Mouse (Mus musculus) forebrain, postnatal 0 days (tissue): ENCODE measurements at regions not wholly inside any gene's neighbourhood (a gene's known extent, or its start where the extent isn't known, plus 50 kb on each side); places are given as distances from the start of the nearest gene placed in this dataset.

Experiments used
- ATAC-seq: fragments of 200-750 bp; cut with Nextera tagmentation; 2 replicates; pipeline ENCODE4 v1.8.0; 2017; ENCODE audit warnings: mild to moderate bottlenecking, moderate library complexity
- DNase-seq: peaks from one replicate; pipeline ENCODE4 v3.0.0-alpha.2; 2015
- H3K27ac ChIP-seq: fragments of 300-500 bp; sonication (generic); 2 replicates; pipeline ENCODE4 v1.5.1; 2014; ENCODE audit warnings: low read depth, mild to moderate bottlenecking, antibody characterized with exemption, low read length, moderate library complexity, mixed read lengths
- H3K27me3 ChIP-seq: fragments of 300-500 bp; sonication (generic); 2 replicates; pipeline ENCODE4 v1.6.1; 2014; ENCODE audit warnings: mild to moderate bottlenecking, low read length, mixed read lengths; ENCODE audit not compliant: insufficient read depth
- H3K36me3 ChIP-seq: fragments of 300-500 bp; sonication (generic); 2 replicates; pipeline ENCODE4 v1.6.1; 2014; ENCODE audit warnings: mild to moderate bottlenecking, moderate library complexity; ENCODE audit not compliant: insufficient read depth
- H3K4me1 ChIP-seq: fragments of 300-500 bp; sonication (generic); 2 replicates; pipeline ENCODE4 v1.6.1; 2014; ENCODE audit warnings: antibody characterized with exemption; ENCODE audit not compliant: insufficient read depth
- H3K4me2 ChIP-seq: fragments of 300-500 bp; sonication (generic); 2 replicates; pipeline ENCODE4 v1.6.1; 2014; ENCODE audit warnings: low read depth, mild to moderate bottlenecking, moderate library complexity
- H3K4me3 ChIP-seq: fragments of 300-500 bp; sonication (generic); 2 replicates; pipeline ENCODE4 v1.5.1; 2014; ENCODE audit warnings: low read depth, low read length, mixed read lengths
- H3K9ac ChIP-seq: fragments of 300-500 bp; sonication (generic); 2 replicates; pipeline ENCODE4 v1.6.1; 2014; ENCODE audit warnings: mild to moderate bottlenecking
- H3K9me3 ChIP-seq: fragments of 300-500 bp; sonication (generic); 2 replicates; pipeline ENCODE4 v1.6.1; 2016; ENCODE audit warnings: low read length
- CTCF ChIP-seq: sonication (generic); IDR thresholded peaks from 2 replicates; pipeline ENCODE4 v1.5.1; 2016; ENCODE audit warnings: antibody characterized with exemption, control low read depth, low read depth
- WGBS: fragments of 180-500 bp; shearing (Covaris S2); extraction: QIAGEN DNeasy Blood & Tissue Kit; methylation state at CpG from one replicate; pipeline ENCODE4 v1.1.7; 2014; 5-methylcytosine and 5-hydroxymethylcytosine counted together

DNA sequence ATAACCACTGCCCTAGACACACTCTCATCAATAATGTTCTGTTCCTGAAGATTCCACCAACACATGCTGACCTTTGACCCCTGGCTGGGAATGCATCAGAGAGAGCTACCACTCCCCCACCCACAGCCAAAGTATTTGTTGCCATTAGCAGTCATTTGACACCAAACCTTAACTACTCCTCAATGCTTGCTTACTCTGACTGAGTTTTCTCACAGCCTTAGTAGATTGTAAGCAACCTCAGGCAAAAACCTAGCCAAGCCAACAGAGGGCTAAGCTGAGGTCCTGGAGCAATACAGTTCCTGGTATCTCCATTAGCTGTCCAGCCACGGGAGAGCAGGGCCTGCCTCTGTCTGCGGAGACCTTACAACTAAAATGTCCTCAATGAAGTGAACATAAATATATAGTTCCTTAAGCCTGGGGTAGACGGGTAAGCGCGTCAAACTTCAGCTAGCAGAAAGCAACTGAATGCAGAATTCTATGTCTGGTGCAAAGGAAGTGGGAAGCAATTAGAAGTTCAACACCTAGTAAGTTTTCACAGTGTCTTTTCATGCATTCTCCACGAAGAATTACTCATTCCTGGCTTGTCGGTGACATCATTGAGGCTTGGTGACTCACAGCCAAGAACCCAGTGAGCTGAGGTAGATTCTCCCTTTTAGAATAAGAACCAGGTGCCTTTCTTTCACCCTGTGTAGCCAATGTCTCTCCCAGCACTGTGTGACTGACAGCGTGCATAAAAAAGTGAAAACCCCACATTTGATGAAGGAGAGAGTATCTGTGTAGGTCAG, 113.6 kb upstream of the Nebl start:
- no peak for TF ChIP-seq CTCF
- DNase-seq (no peak), ATAC-seq (no peak)
- Histone ChIP-seq H3K9me3 (no peaks in the 10 kb centered on the region), H3K4me2 (no peak overlapping the region), H3K27me3 (no peaks in the 10 kb centered on the region), H3K36me3 (no peaks in the 10 kb centered on the region), H3K9ac (no peak overlapping the region), H3K4me3 (no peak overlapping the region), H3K4me1 (no peaks in the 10 kb centered on the region), H3K27ac (no peak overlapping the region)
- 64% methylated on average over 8 of the region's 8 CpGs for WGBS

DNA sequence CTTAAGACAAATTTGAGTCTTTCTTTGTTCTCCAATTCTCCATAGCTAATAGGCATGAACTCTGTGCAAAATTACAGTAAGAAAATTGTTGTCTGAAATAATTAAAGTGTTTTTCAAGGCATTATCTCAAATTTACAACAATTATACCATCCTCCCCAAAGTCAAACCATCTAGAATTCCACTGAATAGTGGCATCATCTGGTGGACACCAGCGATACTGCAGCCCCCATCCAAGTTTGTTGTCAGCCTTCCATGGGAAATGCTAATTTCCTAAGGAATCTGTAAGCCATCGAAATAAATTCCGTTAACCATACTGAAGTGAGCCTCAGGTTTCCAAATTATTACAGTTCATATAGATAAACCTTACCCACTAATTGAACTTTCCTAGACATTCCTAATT, 110.7 kb upstream of the Nebl start:
- peaks cover 16% of the 10 kb centered on the region for H3K4me1 ChIP-seq
- peak; percentile 94 for TF ChIP-seq CTCF
- ATAC-seq (peak; percentile 32; the same call in 1 of the 2 replicates), DNase-seq (peak; percentile 77)
- H3K36me3 ChIP-seq = no peaks in the 10 kb centered on the region
- no peaks in the 10 kb centered on the region for H3K9me3 ChIP-seq
- no peak overlapping the region for H3K4me2 ChIP-seq
- 36% methylated on average over 3 of the region's 3 CpGs for WGBS
- H3K27me3 ChIP-seq = no peaks in the 10 kb centered on the region
- H3K27ac ChIP-seq = no peak overlapping the region
- no peak overlapping the region for H3K4me3 ChIP-seq
- H3K9ac ChIP-seq = no peak overlapping the region

DNA sequence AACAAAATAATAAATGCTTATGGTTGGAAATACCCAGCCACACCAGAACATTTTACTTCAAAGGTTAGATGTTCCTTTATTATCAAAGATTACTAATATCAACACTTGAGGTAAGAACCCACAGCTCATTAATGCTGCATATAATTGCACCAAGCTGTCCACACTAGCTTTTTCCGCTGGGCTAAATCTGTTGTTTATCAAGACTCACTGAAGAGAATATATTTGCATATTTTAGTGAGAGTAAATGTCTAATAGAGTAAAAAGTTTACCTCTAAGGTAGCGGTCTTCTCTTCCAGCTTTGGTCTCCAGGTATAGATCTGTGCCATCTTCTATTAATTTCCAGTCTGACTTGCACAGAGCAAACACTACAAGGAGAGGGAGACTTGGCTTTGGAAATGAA, 110.3 kb upstream of the Nebl start:
- Histone ChIP-seq H3K27ac (no peak overlapping the region), H3K4me2 (no peak overlapping the region), H3K4me3 (no peak overlapping the region), H3K36me3 (no peaks in the 10 kb centered on the region), H3K4me1 (peaks cover 16% of the 10 kb centered on the region), H3K9me3 (no peaks in the 10 kb centered on the region), H3K9ac (no peak overlapping the region), H3K27me3 (no peaks in the 10 kb centered on the region)
- no peak for TF ChIP-seq CTCF
- WGBS = 23% methylated on average over 2 of the region's 2 CpGs
- ATAC-seq (no peak), DNase-seq (no peak)

DNA sequence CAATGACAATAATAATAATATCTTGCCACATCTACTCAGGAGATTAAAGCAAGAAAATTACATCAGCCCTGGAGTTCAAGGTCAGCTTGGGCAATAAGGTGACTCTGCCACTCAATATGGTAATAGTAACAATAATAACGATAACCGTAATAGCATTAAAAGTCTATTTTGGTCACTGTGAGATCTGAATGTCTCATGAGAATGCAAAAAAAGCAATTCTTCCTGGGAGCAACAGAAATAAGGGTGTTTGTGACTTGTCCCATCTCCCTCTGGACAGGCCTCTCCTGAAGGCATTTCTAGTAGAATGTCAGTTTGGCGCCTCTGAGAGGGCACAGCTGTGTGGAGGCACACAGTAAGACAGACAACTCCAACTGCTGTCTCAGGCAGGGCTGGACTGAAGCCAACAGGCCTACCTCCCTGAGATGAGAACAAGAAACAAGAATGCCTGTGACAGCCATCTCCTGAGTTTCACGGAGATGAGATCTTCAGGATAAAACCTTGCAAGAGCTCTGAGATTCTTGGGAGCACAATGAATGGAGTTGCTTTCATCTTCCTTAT, 109.8 kb upstream of the Nebl start:
- no peak for TF ChIP-seq CTCF
- no peak for DNase-seq
- WGBS = 59% methylated on average over 4 of the region's 4 CpGs
- H3K9ac ChIP-seq = no peak overlapping the region
- ATAC-seq = no peak
- H3K27me3 ChIP-seq = no peaks in the 10 kb centered on the region
- H3K4me3 ChIP-seq = no peak overlapping the region
- peaks cover 16% of the 10 kb centered on the region for H3K4me1 ChIP-seq
- H3K27ac ChIP-seq = no peak overlapping the region
- H3K36me3 ChIP-seq = no peaks in the 10 kb centered on the region
- H3K9me3 ChIP-seq = no peaks in the 10 kb centered on the region
- no peak overlapping the region for H3K4me2 ChIP-seq

DNA sequence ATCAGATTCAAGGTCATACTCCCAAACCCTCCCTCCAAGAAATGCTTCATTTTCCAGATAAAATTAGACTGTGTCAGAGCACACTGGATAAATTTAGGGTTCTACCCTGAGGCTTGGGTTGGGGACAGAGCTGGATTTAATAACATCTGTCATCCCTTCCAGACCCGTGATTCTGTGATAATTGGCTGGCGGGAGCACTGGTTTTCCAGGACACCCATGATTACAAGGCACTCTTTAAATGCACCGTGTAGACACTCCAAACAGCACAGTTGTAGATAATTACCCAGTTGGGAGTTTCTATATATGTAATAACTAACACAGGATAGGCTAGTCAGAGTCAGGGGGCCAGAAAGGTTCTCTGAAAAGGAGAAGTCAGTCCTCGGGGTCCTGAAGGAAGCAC, 108.4 kb upstream of the Nebl start:
- no peaks in the 10 kb centered on the region for H3K9me3 ChIP-seq
- no peak overlapping the region for H3K27ac ChIP-seq
- no peak for TF ChIP-seq CTCF
- H3K36me3 ChIP-seq = no peaks in the 10 kb centered on the region
- no peak overlapping the region for H3K4me3 ChIP-seq
- H3K27me3 ChIP-seq = no peaks in the 10 kb centered on the region
- DNase-seq (no peak), ATAC-seq (no peak)
- H3K9ac ChIP-seq = no peak overlapping the region
- H3K4me2 ChIP-seq = no peak overlapping the region
- WGBS = 36% methylated on average over 4 of the region's 4 CpGs
- H3K4me1 ChIP-seq = peaks cover 16% of the 10 kb centered on the region

DNA sequence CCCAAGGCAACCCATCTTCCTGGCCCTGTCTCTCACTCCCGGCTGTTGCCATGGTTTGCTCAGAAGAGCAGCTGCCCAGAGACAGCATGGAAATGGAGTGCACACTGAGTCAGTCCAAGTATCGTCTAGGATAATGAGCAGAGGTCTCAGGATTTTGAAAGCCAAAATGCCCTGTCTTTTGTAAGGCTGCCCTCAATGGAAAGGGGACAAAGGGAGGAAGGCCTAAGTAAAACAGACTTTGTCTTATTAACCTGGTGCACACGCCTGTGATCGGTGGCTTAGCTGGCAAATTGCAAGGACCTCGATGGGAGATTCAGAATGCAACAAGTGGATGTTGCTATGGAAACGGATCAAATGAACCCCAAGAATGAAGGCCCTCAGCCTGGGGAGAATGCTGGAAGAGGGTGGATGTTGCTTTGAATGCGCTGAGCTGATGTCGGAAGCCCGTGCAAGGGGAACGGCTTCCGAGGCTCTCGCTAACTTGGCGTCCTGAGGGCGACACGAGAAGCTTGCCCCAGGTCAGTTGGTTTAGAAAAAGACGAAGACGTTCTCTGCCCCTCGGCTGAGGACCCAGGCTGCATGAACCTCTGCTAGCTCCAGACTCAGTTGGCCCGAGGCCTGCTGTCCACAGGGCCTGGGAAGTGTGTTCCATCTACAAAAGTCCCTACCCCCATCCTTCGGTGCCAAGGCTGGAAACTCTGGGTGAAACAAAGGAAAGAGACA, 107.8 kb upstream of the Nebl start:
- Histone ChIP-seq H3K4me2 (peak overlapping the region; percentile 13; the same call in 1 of the 2 replicates), H3K9ac (no peak overlapping the region), H3K36me3 (no peaks in the 10 kb centered on the region), H3K4me3 (no peak overlapping the region), H3K4me1 (peaks cover 16% of the 10 kb centered on the region), H3K27ac (no peak overlapping the region), H3K9me3 (no peaks in the 10 kb centered on the region), H3K27me3 (no peaks in the 10 kb centered on the region)
- ATAC-seq (peak; percentile 68), DNase-seq (peak; percentile 68)
- WGBS = 23% methylated on average over 20 of the region's 20 CpGs
- no peak for TF ChIP-seq CTCF

DNA sequence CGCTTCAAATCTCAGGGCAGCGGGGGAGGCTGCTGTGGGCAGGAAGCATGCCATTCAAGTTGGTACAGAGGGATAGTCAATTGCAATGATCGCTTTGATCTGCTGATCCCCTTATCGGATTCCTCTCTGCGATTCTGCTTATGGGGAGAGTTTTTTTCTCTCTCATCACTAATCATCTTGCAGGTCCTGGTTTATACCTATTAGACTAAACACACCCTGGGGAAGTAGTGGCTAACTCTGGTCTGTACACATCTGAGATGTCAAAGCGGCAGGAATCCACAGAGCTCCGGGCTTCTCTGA, 107.1 kb upstream of the Nebl start:
- ATAC-seq = no peak
- no peaks in the 10 kb centered on the region for H3K9me3 ChIP-seq
- no peak overlapping the region for H3K9ac ChIP-seq

More for the DNA sequence above, 107.1 kb upstream of the Nebl start:
- WGBS = 39% methylated on average over 7 of the region's 7 CpGs
- Histone ChIP-seq H3K36me3 (no peaks in the 10 kb centered on the region), H3K27ac (no peak overlapping the region), H3K4me2 (peak overlapping the region; percentile 26), H3K4me1 (peaks cover 16% of the 10 kb centered on the region), H3K27me3 (no peaks in the 10 kb centered on the region), H3K4me3 (no peak overlapping the region)
- DNase-seq = no peak
- TF ChIP-seq CTCF = no peak
